Mouse (Mus musculus) lung, adult 2 months (tissue): ENCODE data around the gene Fyb. TPM values are rescaled to one million over a fixed set of nuclear protein-coding genes. Genes with fewer than 3 reads are reported as not detected.
A peak's percentile ranks its signal among the peaks of the same experiment; 100 is the strongest.

Experiments used
- DNase-seq: peaks from one replicate; pipeline ENCODE4 v3.0.0; 2022
- H3K4me1 ChIP-seq: fragments of 200-500 bp; 2 replicates; pipeline ENCODE4 v1.6.1; 2011; ENCODE audit warnings: low read length; ENCODE audit not compliant: control insufficient read depth, insufficient read depth
- H3K4me3 ChIP-seq: fragments of 200-500 bp; replicated peaks from 2 replicates; pipeline ENCODE3; 2011; ENCODE audit warnings: low read depth, mild to moderate bottlenecking, control low read depth, low read length; ENCODE audit errors: extremely low read depth
- CTCF ChIP-seq: fragments of 200-500 bp; IDR thresholded peaks from 2 replicates; pipeline ENCODE4 v1.5.1; 2011; ENCODE audit warnings: mild to moderate bottlenecking, low read length, control low read depth; ENCODE audit not compliant: insufficient read depth
- POLR2A ChIP-seq: fragments of 200-500 bp; IDR thresholded peaks from 2 replicates; pipeline ENCODE4 v1.6.1; 2011; ENCODE audit warnings: low read depth, mild to moderate bottlenecking, control low read depth, low read length, borderline replicate concordance; ENCODE audit errors: extremely low read depth
- WGBS: fragments of 180-500 bp; shearing (Covaris S2); methylation state at CpG from one replicate; pipeline ENCODE4 v1.1.7; 2018; 5-methylcytosine and 5-hydroxymethylcytosine counted together
- polyA plus RNA-seq: library from polyadenylated mRNA; depleted of rRNA; stranded (reverse); fragments of >200 nt; gene quantifications from 2 replicates; pipeline ENCODE4 v1.2.3, GENCODE M21; 2012

The Fyb gene
- polyA plus RNA-seq, 1 experiment, result 48.1 TPM

DNA sequence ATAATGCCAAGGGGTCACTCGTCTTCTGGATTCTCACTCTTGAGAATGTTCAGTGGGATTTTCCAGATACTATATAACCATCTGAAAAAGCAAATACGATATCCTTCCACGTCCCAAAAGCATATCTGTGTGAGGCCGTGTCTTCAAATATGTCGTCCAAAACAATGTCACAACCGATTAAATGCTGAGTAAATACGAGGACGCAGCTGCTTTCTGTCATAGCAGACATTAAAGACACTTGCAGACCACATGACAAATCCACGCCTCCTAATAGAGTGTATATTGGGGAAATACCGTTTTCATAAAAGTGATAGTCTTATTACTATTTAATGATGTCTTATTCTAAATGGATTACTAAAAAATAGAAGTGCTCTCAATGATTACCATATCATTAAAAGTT is 38.0 kb downstream of the Fyb start:
- DNase-seq, result no peak
- Histone ChIP-seq H3K4me3 (no peak overlapping the region), H3K4me1 (no peaks in the 10 kb centered on the region)
- WGBS, result 75% methylated on average over 10 of the region's 10 CpGs
- TF ChIP-seq CTCF (no peak), POLR2A (no peak)

DNA sequence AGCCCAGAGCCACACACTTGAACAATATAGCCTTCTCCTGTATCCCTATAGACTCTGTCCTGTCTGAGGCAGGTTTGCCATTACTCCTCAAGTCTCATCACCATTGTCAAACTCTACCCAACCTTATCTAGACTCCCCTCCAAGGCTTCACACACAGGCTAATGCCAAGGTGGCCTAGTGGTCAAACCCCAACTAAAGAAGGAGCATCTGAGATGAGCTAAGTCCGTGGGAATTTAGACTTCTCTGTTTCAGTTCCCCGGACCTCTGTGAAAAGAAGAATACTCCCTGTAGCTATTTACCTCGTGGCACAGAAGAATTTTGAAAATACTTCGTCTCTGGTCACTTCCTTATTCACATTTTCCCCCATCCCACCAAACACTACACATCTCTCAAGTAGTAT is 39.5 kb downstream of the Fyb start:
- 78% methylated on average over 4 of the region's 4 CpGs for WGBS
- no peaks in the 10 kb centered on the region for H3K4me1 ChIP-seq
- no peak for TF ChIP-seq CTCF
- no peak for TF ChIP-seq POLR2A
- no peak overlapping the region for H3K4me3 ChIP-seq
- no peak for DNase-seq

DNA sequence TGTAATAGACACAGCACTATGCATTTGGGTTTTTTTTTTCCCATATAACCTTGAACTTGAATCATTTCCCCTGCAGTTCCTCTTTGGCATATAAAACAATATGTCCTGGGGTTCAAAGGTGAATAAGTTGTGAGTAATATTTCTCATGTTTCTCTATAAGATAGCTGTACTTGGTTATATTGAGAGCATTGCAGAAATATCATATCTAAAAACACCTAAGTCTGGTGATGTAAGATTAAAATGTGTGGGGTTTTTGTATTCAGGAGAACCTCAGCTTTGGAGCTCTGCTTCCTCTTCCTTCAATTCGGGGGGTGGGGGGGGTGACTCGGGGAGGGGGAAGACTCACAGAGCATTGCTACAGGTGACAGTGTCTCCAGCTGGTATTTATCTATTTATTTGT is 40.0 kb downstream of the Fyb start:
- DNase-seq, result no peak
- WGBS, result 68% methylated on average over 2 of the region's 2 CpGs
- Histone ChIP-seq H3K4me3 (no peak overlapping the region), H3K4me1 (no peaks in the 10 kb centered on the region)
- no peak for TF ChIP-seq POLR2A
- no peak for TF ChIP-seq CTCF

DNA sequence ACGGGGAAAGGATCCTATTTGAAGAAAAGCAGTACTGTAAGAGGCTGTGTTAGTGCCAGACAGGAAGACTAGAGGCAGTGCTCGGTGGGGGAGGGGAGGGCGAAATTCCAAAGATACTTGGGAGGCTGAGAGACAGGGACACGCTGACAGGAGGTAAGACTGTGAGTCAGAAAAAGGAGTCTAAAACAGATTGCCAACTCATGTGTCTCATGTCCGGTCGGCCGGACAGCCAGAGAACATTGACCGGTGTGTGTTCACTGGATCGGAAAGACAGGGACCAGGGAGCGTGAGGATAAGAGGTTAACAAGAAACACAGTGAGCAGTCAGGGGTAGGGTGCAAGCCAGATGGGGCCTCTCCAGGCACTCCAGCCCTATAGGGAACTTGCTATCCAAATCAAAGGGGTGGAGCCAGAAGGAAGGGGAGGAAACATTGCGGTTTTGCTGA is 42.3 kb downstream of the Fyb start:
- TF ChIP-seq POLR2A (no peak), CTCF (no peak)
- H3K4me1 ChIP-seq, result no peaks in the 10 kb centered on the region; the same call in 1 of the 2 replicates
- DNase-seq, result peak; percentile 25
- H3K4me3 ChIP-seq, result peak overlapping the region; percentile 6
- 15% methylated on average over 11 of the region's 11 CpGs for WGBS

DNA sequence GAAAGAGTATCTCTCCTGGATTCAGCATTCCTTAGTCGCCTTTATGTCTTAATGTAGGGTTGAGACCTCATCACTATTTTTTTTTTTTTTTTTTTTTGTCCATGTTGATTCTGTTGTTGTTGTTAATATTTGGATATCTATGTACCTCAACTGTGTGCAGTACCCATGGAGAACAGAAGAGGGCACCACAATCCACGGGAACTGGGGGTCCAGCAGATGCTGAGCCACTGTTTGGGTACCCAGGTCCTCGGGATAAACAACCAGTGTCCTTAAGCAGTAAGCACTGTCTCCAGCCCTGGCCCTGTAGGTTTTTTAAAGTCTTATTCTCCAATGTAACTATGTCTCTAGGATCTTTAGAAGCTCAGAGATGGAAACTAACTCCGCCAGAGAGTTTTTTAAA is 43.2 kb downstream of the Fyb start:
- TF ChIP-seq CTCF (no peak), POLR2A (no peak)
- Histone ChIP-seq H3K4me3 (no peak overlapping the region), H3K4me1 (no peaks in the 10 kb centered on the region; the same call in 1 of the 2 replicates)
- WGBS, result 97% methylated on average over 4 of the region's 4 CpGs
- DNase-seq, result no peak

DNA sequence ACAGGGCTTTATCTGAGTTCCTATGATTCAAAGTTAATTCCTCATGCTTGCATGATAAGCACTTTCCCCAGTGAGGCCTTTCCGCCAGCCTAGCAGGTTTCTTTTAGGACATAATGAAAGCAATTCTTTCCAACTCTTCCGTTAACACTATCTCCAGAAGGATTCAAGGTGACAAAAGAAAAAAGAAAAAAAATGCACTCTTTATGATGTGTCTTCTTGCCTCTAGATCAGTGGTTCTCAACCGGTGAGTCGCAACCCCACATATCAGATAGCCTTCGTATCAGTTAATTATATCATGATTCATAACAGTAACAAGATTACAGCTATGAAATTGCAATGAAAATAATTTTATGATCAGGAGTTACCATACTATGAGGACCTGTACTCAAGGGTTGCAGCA is 45.3 kb downstream of the Fyb start:
- Histone ChIP-seq H3K4me3 (no peak overlapping the region), H3K4me1 (no peaks in the 10 kb centered on the region; the same call in 1 of the 2 replicates)
- WGBS, result 91% methylated on average over 5 of the region's 5 CpGs
- DNase-seq, result no peak
- TF ChIP-seq CTCF (no peak), POLR2A (no peak)

DNA sequence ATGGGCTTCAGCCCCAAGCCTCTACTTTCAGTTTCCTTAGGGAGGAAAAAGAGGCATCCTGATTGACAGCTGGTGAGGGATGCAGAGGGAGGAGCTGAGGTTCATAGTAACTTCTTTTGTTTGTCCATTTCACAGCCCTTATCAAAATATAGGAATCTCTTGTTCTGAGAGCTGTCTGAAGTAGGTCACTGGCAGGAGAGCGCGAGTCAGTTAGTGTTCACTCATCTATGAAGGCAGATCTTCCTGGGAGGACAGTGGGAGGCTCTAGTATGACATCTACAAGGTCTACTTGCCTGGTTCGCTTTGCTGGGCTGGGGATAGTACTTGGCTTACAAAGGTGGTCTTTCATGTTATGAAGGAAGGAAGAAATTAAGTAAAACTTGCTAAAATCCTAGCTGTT is 46.0 kb downstream of the Fyb start:
- no peak for DNase-seq
- no peak for TF ChIP-seq POLR2A
- TF ChIP-seq CTCF, result no peak
- Histone ChIP-seq H3K4me1 (no peaks in the 10 kb centered on the region; the same call in 1 of the 2 replicates), H3K4me3 (no peak overlapping the region)
- WGBS, result 73% methylated on average over 3 of the region's 3 CpGs

DNA sequence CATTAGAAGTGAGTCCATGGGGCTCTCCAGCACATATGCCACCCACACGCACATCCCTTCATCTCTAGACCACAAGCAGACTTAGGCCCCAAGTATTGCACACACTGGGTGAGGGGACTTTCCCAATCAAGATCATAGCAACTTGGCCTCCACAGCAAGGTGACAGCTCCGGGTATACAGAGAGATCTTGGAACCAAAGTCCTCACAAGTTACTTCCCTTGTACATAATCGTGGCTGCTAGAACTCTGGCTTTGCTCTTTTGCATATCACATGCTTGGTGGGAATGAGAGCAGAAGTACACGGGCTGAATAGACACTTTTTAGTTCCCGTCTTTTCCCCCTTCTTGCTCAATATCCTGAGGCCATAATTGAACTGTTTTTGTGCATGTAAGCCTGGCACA is 46.4 kb downstream of the Fyb start:
- Histone ChIP-seq H3K4me1 (no peaks in the 10 kb centered on the region; the same call in 1 of the 2 replicates), H3K4me3 (no peak overlapping the region)
- no peak for DNase-seq
- TF ChIP-seq CTCF, result no peak
- WGBS, result 50% methylated on average over 5 of the region's 5 CpGs

DNA sequence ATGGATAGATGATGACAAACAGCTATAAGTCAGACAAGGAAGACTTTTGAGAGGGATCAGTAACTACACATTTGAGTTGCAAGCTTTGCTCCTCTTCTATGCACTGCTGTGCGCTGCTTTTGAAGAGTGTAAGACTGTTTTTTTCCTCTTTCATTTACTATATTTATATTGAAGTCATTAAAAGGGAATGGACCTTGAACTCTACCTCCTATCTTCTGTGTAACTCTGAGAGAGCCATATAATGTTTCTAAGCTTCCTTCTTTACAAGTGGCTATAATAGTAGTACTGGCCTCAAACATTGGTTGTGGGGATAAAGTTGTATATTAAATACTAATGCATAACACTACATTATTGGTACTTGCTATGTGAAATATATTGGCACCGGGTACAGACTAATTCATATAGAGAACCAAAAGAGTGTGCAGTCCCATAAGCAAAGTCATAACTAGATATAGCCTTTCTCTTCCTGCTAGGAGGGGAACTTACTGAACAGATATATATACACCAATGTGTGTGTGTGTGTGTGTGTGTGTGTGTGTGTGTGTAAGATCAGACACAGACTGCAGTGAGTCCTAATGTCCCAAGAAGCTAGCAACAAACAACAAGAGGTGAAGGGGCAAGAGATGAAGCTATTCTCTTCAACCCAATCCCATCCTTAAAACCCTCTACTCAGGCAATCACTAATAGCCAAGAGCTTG is 47.7 kb downstream of the Fyb start:
- no peak for TF ChIP-seq POLR2A
- TF ChIP-seq CTCF, result no peak
- no peak overlapping the region for H3K4me3 ChIP-seq
- DNase-seq, result no peak
- WGBS, result 90% methylated on average over 2 of the region's 2 CpGs
- H3K4me1 ChIP-seq, result no peaks in the 10 kb centered on the region; the same call in 1 of the 2 replicates

DNA sequence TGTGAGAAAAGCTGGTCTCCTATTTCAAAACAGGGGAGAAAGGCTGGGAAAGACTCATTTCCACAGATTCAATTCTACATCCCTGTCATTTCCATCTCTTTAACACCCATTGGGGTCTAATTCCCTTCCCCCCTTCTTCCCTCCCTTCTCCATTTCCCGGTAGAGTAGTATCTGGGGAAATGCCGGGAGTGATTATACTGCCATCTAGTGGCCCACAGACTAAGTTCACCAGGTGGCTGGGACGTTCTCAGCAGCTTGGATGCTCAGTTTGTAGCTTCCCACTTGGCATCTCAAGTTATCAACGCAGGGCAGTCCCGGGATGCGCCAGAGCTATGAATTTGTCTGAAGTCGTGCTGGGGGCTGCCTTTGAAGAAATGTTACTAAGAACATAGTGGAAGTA is 48.2 kb downstream of the Fyb start:
- 6% methylated on average over 7 of the region's 7 CpGs for WGBS
- DNase-seq, result peak; percentile 25
- Histone ChIP-seq H3K4me3 (no peak overlapping the region), H3K4me1 (no peaks in the 10 kb centered on the region; the same call in 1 of the 2 replicates)
- TF ChIP-seq POLR2A (no peak), CTCF (peak; percentile 82)
